Comparison of ENCODE assay signal across 8 mouse cellular contexts in the genomic region with DNA sequence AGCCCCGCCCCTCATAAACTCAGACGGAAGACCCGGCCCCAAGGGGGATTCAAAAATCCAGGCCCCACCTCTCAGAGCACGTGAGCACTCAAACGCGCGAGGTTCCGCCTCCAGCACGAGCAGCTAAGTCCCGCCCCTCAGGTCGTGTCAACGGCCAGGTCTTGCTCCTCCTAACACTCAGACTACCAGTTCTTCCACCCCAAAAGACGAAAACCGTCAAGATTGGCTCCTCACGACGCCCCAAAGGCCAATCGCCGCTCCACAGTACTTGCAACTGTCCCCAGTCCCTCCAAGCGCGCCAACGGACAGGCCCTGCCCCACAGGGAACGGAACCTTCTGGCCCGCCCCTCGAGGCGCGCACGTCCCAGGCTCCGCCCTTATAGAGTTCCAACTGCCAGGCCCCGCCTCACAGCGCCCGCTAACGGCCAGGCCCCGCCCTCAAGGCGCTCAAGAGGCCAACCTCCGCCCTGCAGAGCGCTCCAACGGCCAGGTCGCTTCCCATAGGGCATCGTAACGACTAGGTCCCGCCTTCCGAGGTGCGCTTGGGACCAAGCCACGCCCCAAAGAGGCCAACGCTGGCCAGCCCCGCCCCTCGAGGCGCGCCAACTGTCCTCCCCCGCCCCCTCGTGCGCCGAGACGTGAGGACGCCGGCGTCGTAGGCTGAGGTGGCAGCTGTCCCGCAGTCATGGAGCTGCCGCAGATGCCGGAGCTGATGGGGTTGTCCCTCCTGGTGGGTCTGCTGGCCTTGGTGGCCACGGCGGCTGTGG. TPM values are rescaled to one million over a fixed set of nuclear protein-coding genes. Genes with fewer than 3 reads are reported as not detected.
DNase-seq lines count a peak whose midpoint lies in the region; ATAC-seq lines count a peak whose summit lies in the region.

Gene Tbl2, plus strand, starts transcription at position 605 of the 767 bp plus-strand sequence.

- peak; percentile 90 for ATAC-seq in inflammation-experienced regulatory T-cells, adult 6 months
- peak; percentile 90 for ATAC-seq in megakaryocyte-erythroid progenitor cell, adult 5-6 weeks (replicated peaks; ENCODE audit: low FRiP score, low TSS enrichment, poor library complexity, severe bottlenecking)

- DNase-seq in adrenal gland, adult (ENCODE audit: inconsistent age in 2 of 2, low spot score in 1 of 2), result peak; percentile 100
- DNase-seq in embryo, embryonic 10.5 days (ENCODE audit: low spot score), result peak; percentile 100
- DNase-seq in gastrocnemius, postnatal 14 days, result peak; percentile 99
- DNase-seq in left cerebral cortex, postnatal 10 days (ENCODE audit: extremely low spot score in 1 of 2, low spot score in 2 of 2), result peak; percentile 97 to 99
- peak; percentile 98 for DNase-seq in right cerebral cortex, postnatal 25 days
- DNase-seq in urinary bladder, postnatal 4 days (ENCODE audit: low spot score in 2 of 2), result peak; percentile 99

- intact Hi-C loops in gastrocnemius, postnatal 14 days (cut with DNase I; ENCODE audit: low total_unique reads), result no loop called here
- intact Hi-C loops in left cerebral cortex, postnatal 10 days (cut with DNase I), result no loop called here

RNA-seq across cellular contexts. Expression of gene Tbl2, which starts in this region (rescaled TPM):
- 10 to 100 TPM; 11.9 to 13.3 TPM for total RNA-seq in gastrocnemius, postnatal 14 days (2021)
- 1 to 10 TPM; 5.2 to 9.2 (median 5.8) TPM for polyA plus RNA-seq in inflammation-experienced regulatory T-cells, adult 6 months (2017; shearing (Covaris generic))
- 10 to 100 TPM; 23.3 to 23.6 TPM for total RNA-seq in left cerebral cortex, postnatal 10 days (2021)
- total RNA-seq in megakaryocyte-erythroid progenitor cell, adult 5-6 weeks (2014; fragmentation: Nextera tagmentation), result 11.6 and 13.3 TPM in 2 replicates
- total RNA-seq in megakaryocyte-erythroid progenitor cell, adult 5-6 weeks (2017), result 19.8 and 20.4 TPM in 2 replicates

Comparison
In these comparisons a context has a peak if more than half of its experiments do, and no peak if none do; other contexts are left out.
1. Peak in every context shown above with its lines: DNase-seq and ATAC-seq.